Mouse (Mus musculus) embryonic facial prominence, embryonic 13.5 days (tissue): ENCODE measurements at regions not wholly inside any gene's neighbourhood (a gene's known extent, or its start where the extent isn't known, plus 50 kb on each side); places are given as distances from the start of the nearest gene placed in this dataset.

ENCODE experiments used
- ATAC-seq: fragments of 200-750 bp; cut with Nextera tagmentation; 2 replicates; pipeline ENCODE4 v1.8.0; 2017; ENCODE audit warnings: low read depth; ENCODE audit not compliant: insufficient number of reproducible peaks, insufficient read depth, low FRiP score, low TSS enrichment
- H3K27ac ChIP-seq: fragments of 300-500 bp; sonication (generic); 2 replicates; pipeline ENCODE4 v1.5.1; 2015; ENCODE audit warnings: moderate library complexity, mild to moderate bottlenecking, inconsistent platforms
- H3K27me3 ChIP-seq: fragments of 300-500 bp; sonication (generic); 2 replicates; pipeline ENCODE4 v1.6.1; 2015; ENCODE audit warnings: mild to moderate bottlenecking, inconsistent platforms
- H3K36me3 ChIP-seq: fragments of 300-500 bp; sonication (generic); 2 replicates; pipeline ENCODE4 v1.6.1; 2015; ENCODE audit warnings: mild to moderate bottlenecking, inconsistent platforms
- H3K4me1 ChIP-seq: fragments of 300-500 bp; sonication (generic); 2 replicates; pipeline ENCODE4 v1.6.1; 2015; ENCODE audit warnings: inconsistent platforms
- H3K4me2 ChIP-seq: fragments of 300-500 bp; sonication (generic); 2 replicates; pipeline ENCODE4 v1.6.1; 2015; ENCODE audit warnings: moderate library complexity, mild to moderate bottlenecking, inconsistent platforms
- H3K4me3 ChIP-seq: fragments of 300-500 bp; sonication (generic); 2 replicates; pipeline ENCODE4 v1.5.1; 2015; ENCODE audit warnings: mild to moderate bottlenecking, inconsistent platforms
- H3K9ac ChIP-seq: fragments of 300-500 bp; sonication (generic); 2 replicates; pipeline ENCODE4 v1.6.1; 2015; ENCODE audit warnings: mild to moderate bottlenecking, inconsistent platforms
- H3K9me3 ChIP-seq: fragments of 300-500 bp; sonication (generic); 2 replicates; pipeline ENCODE4 v1.6.1; 2016; ENCODE audit warnings: inconsistent platforms
- WGBS: fragments of 180-500 bp; shearing (Covaris S2); methylation state at CpG from one replicate; pipeline ENCODE4 v1.1.7; 2015; ENCODE audit warnings: mixed read lengths; 5-methylcytosine and 5-hydroxymethylcytosine counted together

DNA sequence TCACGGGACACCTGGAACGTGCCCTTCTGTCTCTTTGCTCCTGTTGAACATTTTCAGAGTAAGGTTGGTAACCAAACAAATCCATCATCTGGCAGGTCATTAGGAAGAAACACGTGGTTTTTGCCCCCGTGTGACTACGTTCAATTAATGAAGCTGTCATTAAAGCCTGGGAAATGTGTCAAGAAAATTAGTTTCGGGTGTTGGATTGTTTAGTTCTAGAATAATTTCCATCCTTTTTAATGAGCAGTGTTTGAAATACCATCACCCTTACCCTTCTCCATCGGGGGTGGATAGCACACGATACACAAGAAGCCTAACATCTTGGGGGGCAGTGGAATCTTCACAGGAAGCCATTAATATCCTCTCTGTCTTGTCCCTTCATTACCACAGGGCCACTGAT is 107.7 kb downstream of the Far1 start:
- no peaks in the 10 kb centered on the region for H3K4me1 ChIP-seq
- no peak overlapping the region for H3K4me3 ChIP-seq
- H3K4me2 ChIP-seq = no peak overlapping the region
- H3K27ac ChIP-seq = no peak overlapping the region
- no peak for ATAC-seq
- no peaks in the 10 kb centered on the region for H3K9me3 ChIP-seq
- no peak overlapping the region for H3K9ac ChIP-seq
- no peaks in the 10 kb centered on the region for H3K27me3 ChIP-seq
- no peaks in the 10 kb centered on the region for H3K36me3 ChIP-seq
- WGBS = 83% methylated on average over 8 of the region's 8 CpGs

GRCm38 (mm10) chr7:113621898-113622510 is 108.4 kb downstream of the Far1 start:
- Histone ChIP-seq H3K27me3 (no peaks in the 10 kb centered on the region), H3K4me2 (no peak overlapping the region), H3K9me3 (no peaks in the 10 kb centered on the region), H3K4me1 (no peaks in the 10 kb centered on the region), H3K36me3 (no peaks in the 10 kb centered on the region), H3K9ac (no peak overlapping the region), H3K27ac (no peak overlapping the region), H3K4me3 (no peak overlapping the region)
- 65% methylated on average over 13 of the region's 13 CpGs for WGBS
- ATAC-seq = no peak

DNA sequence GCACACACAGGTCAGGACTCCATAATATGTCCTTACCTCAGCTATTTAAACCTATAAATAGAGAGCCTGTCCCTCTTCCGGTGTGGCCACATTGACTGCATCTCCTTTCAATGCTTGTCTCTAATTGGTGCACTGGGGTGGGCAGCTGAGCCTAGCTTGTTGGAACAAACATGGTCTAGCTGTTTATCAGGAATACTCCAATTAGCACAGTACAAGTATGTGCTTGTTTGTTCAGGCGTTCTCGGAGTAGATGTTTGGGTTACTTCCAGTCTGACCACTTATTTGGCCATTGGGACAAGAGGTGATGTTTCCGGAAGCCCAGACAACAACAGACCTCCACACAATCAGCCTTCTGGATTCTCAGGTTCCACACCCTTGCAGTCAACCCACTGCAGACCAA is 109.7 kb downstream of the Far1 start:
- Histone ChIP-seq H3K4me1 (no peaks in the 10 kb centered on the region), H3K9ac (no peak overlapping the region)
- 82% methylated on average over 4 of the region's 4 CpGs for whole genome bisulfite sequencing

GRCm38 (mm10) chr7:113623962-113624361 is 110.3 kb downstream of the Far1 start:
- H3K9me3 ChIP-seq = no peaks in the 10 kb centered on the region
- no peaks in the 10 kb centered on the region for H3K27me3 ChIP-seq
- H3K36me3 ChIP-seq = no peaks in the 10 kb centered on the region
- 85% methylated on average over 6 of the region's 6 CpGs for WGBS
- H3K9ac ChIP-seq = no peak overlapping the region
- H3K4me2 ChIP-seq = no peak overlapping the region
- H3K27ac ChIP-seq = no peak overlapping the region
- H3K4me1 ChIP-seq = no peaks in the 10 kb centered on the region
- no peak for ATAC-seq
- no peak overlapping the region for H3K4me3 ChIP-seq

More for the DNA sequence above, 109.7 kb downstream of the Far1 start:
- Histone ChIP-seq H3K4me3 (no peak overlapping the region), H3K4me2 (no peak overlapping the region), H3K27ac (no peak overlapping the region), H3K36me3 (no peaks in the 10 kb centered on the region), H3K27me3 (no peaks in the 10 kb centered on the region), H3K9me3 (no peaks in the 10 kb centered on the region)
- ATAC-seq = no peak

DNA sequence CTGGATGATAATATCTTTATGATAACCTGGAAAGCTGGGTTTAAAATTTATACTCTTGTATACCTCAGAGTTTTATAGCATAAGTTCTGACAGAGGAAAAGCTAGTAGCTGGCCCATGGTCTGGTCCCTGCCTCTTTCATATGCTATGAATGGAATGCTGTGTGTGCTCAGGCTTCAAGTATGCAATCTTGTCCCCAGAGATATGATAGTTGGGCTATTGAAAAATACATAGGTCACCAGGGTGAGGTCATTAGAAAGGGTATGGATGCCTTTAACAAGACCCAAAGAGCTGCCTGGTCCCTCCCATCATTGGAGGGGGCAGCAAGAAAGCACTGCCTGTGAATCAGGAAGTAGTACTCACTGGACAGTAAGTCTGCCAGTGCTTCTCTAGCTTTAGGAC is 113.1 kb downstream of the Far1 start:
- no peaks in the 10 kb centered on the region for H3K36me3 ChIP-seq
- no peaks in the 10 kb centered on the region for H3K4me1 ChIP-seq
- H3K9me3 ChIP-seq = no peaks in the 10 kb centered on the region
- H3K4me2 ChIP-seq = no peak overlapping the region
- H3K27ac ChIP-seq = no peak overlapping the region
- H3K4me3 ChIP-seq = no peak overlapping the region
- H3K27me3 ChIP-seq = no peaks in the 10 kb centered on the region
- no peak overlapping the region for H3K9ac ChIP-seq
- no peak for ATAC-seq

DNA sequence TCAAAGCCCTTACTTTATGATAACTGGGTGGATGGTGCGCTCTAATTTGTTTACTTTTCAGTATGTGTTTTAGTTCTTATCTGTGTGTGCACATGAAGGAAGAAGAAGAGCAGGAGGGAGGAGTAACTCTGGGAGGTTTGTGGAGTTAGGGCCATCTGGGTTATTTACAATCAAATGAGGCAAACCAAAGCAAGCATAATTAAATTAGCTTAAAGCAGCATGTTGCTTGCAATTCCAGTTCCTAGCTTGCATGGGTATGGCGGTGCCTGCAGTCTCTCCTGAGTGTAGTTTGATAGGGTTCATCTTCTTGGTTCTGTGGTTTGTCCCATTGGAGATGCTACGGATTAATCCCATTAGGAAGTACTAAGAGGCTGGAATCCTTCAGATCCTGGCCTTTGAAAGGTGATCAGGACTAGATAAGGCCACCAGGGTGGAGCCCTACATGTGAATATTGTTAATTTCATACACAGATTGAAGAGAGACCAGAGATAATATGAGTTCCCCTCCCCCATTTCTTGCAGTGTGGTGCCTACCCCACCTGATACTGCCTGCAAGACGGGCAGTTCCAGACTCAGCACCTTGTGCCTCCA is 123.5 kb downstream of the Far1 start:
- Histone ChIP-seq H3K27me3 (no peaks in the 10 kb centered on the region), H3K4me2 (no peak overlapping the region), H3K9me3 (no peaks in the 10 kb centered on the region), H3K4me1 (no peaks in the 10 kb centered on the region), H3K4me3 (no peak overlapping the region), H3K36me3 (no peaks in the 10 kb centered on the region), H3K27ac (no peak overlapping the region), H3K9ac (no peak overlapping the region)
- ATAC-seq = no peak
- WGBS = 71% methylated on average over 4 of the region's 4 CpGs

DNA sequence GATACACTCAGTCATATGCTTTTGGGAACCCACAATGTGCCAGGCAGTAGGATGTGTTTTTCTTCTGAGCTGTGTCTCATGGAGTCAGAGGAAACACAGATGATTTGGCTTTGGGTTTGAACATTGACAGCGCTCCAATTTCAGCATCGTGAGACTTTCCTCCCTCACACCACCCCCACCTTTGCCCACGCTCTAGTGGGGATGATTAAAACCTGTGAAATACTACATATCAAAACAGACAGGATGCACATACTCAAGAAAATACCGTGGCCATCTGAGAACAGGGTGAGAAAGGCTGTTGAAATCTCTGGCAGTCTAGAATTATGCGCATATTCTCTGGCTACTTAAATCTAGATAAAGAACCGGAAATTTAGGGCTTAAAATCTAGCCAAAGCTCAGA is 124.5 kb downstream of the Far1 start:
- H3K27me3 ChIP-seq = no peaks in the 10 kb centered on the region
- no peaks in the 10 kb centered on the region for H3K36me3 ChIP-seq
- WGBS = 71% methylated on average over 6 of the region's 6 CpGs
- ATAC-seq = no peak
- H3K4me2 ChIP-seq = no peak overlapping the region
- H3K27ac ChIP-seq = no peak overlapping the region
- H3K4me3 ChIP-seq = no peak overlapping the region
- H3K4me1 ChIP-seq = no peaks in the 10 kb centered on the region
- H3K9me3 ChIP-seq = no peaks in the 10 kb centered on the region
- H3K9ac ChIP-seq = no peak overlapping the region

DNA sequence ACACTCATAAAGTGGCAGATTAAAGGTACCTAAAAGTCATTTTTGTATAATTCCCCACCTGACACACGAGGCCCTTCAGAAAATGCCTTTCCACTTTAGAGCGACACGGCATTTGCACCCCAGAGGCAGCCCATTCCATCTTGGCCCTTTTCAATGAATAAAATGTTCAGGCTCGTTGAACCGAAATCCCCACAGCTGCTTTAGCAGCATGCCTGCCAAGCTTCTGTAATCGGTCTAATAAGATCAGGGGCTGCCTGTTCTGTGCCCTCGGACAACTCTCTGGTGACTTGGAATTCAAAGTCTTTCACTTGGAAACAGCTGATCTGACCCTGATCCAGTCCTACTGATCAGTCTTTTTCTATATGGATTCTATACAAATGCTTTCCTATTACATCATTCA is 123.3 kb upstream of the Spon1 start:
- H3K4me3 ChIP-seq = no peak overlapping the region
- no peaks in the 10 kb centered on the region for H3K27me3 ChIP-seq
- H3K4me1 ChIP-seq = peaks cover 6% of the 10 kb centered on the region
- 54% methylated on average over 7 of the region's 7 CpGs for WGBS
- no peaks in the 10 kb centered on the region for H3K9me3 ChIP-seq
- H3K27ac ChIP-seq = no peak overlapping the region
- H3K4me2 ChIP-seq = no peak overlapping the region
- ATAC-seq = no peak
- H3K9ac ChIP-seq = no peak overlapping the region
- no peaks in the 10 kb centered on the region for H3K36me3 ChIP-seq

DNA sequence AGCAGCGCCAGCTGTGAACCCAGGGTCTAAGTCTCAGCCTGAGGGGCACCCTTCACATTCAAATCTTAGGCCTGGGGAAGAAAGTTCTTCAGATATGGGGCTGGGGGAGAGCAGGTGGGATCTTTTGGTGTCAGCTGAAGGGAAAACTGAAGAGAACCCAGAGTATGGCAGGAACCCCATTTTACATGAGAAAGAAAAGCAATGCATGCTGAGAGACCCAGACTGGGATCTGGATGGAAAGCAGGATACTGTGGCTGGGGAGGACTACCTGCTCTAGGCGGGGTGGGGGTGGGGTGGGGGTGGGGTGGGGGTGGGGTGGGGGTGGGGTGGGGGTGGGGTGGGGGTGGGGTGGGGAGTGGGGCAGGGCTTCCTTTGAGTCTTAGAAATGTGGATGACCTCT is 115.2 kb upstream of the Spon1 start:
- H3K4me2 ChIP-seq = no peak overlapping the region
- WGBS = 75% methylated on average over 1 of the region's 2 CpGs
- no peaks in the 10 kb centered on the region for H3K36me3 ChIP-seq
- H3K9ac ChIP-seq = no peak overlapping the region
- no peak overlapping the region for H3K27ac ChIP-seq
- no peaks in the 10 kb centered on the region for H3K4me1 ChIP-seq
- H3K4me3 ChIP-seq = no peak overlapping the region
- no peaks in the 10 kb centered on the region for H3K27me3 ChIP-seq
- H3K9me3 ChIP-seq = no peaks in the 10 kb centered on the region
- no peak for ATAC-seq

GRCm38 (mm10) chr7:113651696-113652095 is 114.1 kb upstream of the Spon1 start:
- no peak overlapping the region for H3K4me2 ChIP-seq
- no peaks in the 10 kb centered on the region for H3K36me3 ChIP-seq
- 85% methylated on average over 1 of the region's 1 CpGs for WGBS
- H3K4me3 ChIP-seq = no peak overlapping the region
- H3K9me3 ChIP-seq = no peaks in the 10 kb centered on the region
- no peaks in the 10 kb centered on the region for H3K4me1 ChIP-seq
- no peak overlapping the region for H3K9ac ChIP-seq
- no peak overlapping the region for H3K27ac ChIP-seq
- ATAC-seq = no peak
- H3K27me3 ChIP-seq = no peaks in the 10 kb centered on the region

GRCm38 (mm10) chr7:113653130-113653529 is 112.7 kb upstream of the Spon1 start:
- Histone ChIP-seq H3K4me3 (no peak overlapping the region), H3K9me3 (no peaks in the 10 kb centered on the region), H3K36me3 (no peaks in the 10 kb centered on the region), H3K4me1 (no peaks in the 10 kb centered on the region), H3K4me2 (no peak overlapping the region), H3K9ac (no peak overlapping the region), H3K27me3 (no peaks in the 10 kb centered on the region), H3K27ac (no peak overlapping the region)
- 31% methylated on average over 5 of the region's 5 CpGs for WGBS
- ATAC-seq = no peak

GRCm38 (mm10) chr7:113655336-113655735 is 110.5 kb upstream of the Spon1 start:
- 71% methylated on average over 5 of the region's 5 CpGs for WGBS
- Histone ChIP-seq H3K4me2 (no peak overlapping the region), H3K9me3 (no peaks in the 10 kb centered on the region), H3K9ac (no peak overlapping the region), H3K4me1 (no peaks in the 10 kb centered on the region), H3K36me3 (no peaks in the 10 kb centered on the region), H3K27me3 (no peaks in the 10 kb centered on the region), H3K27ac (no peak overlapping the region), H3K4me3 (no peak overlapping the region)
- ATAC-seq = no peak
